Mouse (Mus musculus): ENCODE results near the gene Wapl.

Wapl gene

GRCm38 (mm10) chr14:34776719-34777385 is 103.1 kb downstream of the Wapl start:
- no peak for DNase-seq

- DNase-seq = peak in 1 of 2 experiments; percentile 25
These were observed 104.1 kb downstream of the Wapl start for GRCm38 (mm10) chr14:34777810-34778209.

GRCm38 (mm10) chr14:34778760-34779159 is 105.0 kb downstream of the Wapl start:
- DNase-seq = no peak

GRCm38 (mm10) chr14:34793406-34794037 is 119.8 kb downstream of the Wapl start:
- DNase-seq = no peak

Measured in spleen, adult 18-20 months (tissue).